Mouse (Mus musculus) testis, adult 2 months (tissue): ENCODE data around the gene Kctd20. TPM values are rescaled to one million over a fixed set of nuclear protein-coding genes. Genes with fewer than 3 reads are reported as not detected.

Source experiments
- H3K27ac ChIP-seq: fragments of 200-500 bp; 2 replicates; pipeline ENCODE4 v1.5.1; 2012; ENCODE audit warnings: low read depth, low read length; ENCODE audit not compliant: control insufficient read depth, insufficient read depth
- H3K27me3 ChIP-seq: fragments of 200-500 bp; 2 replicates; pipeline ENCODE4 v1.6.1; 2012; ENCODE audit warnings: mild to moderate bottlenecking, low read length, moderate library complexity; ENCODE audit not compliant: control insufficient read depth, insufficient read depth
- H3K36me3 ChIP-seq: fragments of 200-500 bp; 2 replicates; pipeline ENCODE4 v1.6.1; 2012; ENCODE audit warnings: mild to moderate bottlenecking, low read length; ENCODE audit not compliant: control insufficient read depth, insufficient read depth
- H3K4me1 ChIP-seq: fragments of 200-500 bp; 2 replicates; pipeline ENCODE4 v1.6.1; 2012; ENCODE audit warnings: low read length; ENCODE audit not compliant: control insufficient read depth, insufficient read depth
- H3K4me3 ChIP-seq: fragments of 200-500 bp; 2 replicates; pipeline ENCODE4 v1.5.1; 2012; ENCODE audit warnings: low read depth, mild to moderate bottlenecking, low read length, moderate library complexity, mixed read lengths; ENCODE audit not compliant: control insufficient read depth
- CTCF ChIP-seq: fragments of 200-500 bp; IDR thresholded peaks from 2 replicates; pipeline ENCODE4 v1.5.1; 2012; ENCODE audit warnings: low read depth, mild to moderate bottlenecking, inconsistent platforms, low read length, moderate library complexity; ENCODE audit not compliant: control insufficient read depth, insufficient read depth, insufficient replicate concordance
- POLR2A ChIP-seq: fragments of 200-500 bp; IDR thresholded peaks from 2 replicates; pipeline ENCODE4 v1.6.1; 2012; ENCODE audit warnings: low read depth, mild to moderate bottlenecking, inconsistent platforms, low read length, moderate library complexity; ENCODE audit not compliant: control insufficient read depth
- polyA plus RNA-seq: library from polyadenylated mRNA; depleted of rRNA; stranded (reverse); fragments of >200 nt; gene quantifications from 2 replicates; pipeline ENCODE4 v1.2.3, GENCODE M21; 2012; rRNA removed

Kctd20 gene
- polyA plus RNA-seq, 1 experiment: 34.2 TPM

GRCm38 (mm10) chr17:29015638-29016037 is 63.9 kb downstream of the Kctd20 start:
- Histone ChIP-seq H3K27ac (no peak overlapping the region), H3K4me3 (no peak overlapping the region), H3K4me1 (no peaks in the 10 kb centered on the region), H3K27me3 (no peaks in the 10 kb centered on the region), H3K36me3 (no peaks in the 10 kb centered on the region)
- TF ChIP-seq CTCF: peak; percentile 47; the same call in 1 of the 2 replicates
- TF ChIP-seq POLR2A: no peak

- H3K4me3 ChIP-seq: no peak overlapping the region
- H3K27ac ChIP-seq: no peak overlapping the region
- H3K27me3 ChIP-seq: no peaks in the 10 kb centered on the region
- H3K36me3 ChIP-seq: no peaks in the 10 kb centered on the region
- TF ChIP-seq CTCF (no peak), POLR2A (no peak)
- no peaks in the 10 kb centered on the region for H3K4me1 ChIP-seq
These were observed 65.0 kb downstream of the Kctd20 start for GRCm38 (mm10) chr17:29016705-29017104.

GRCm38 (mm10) chr17:29018292-29018984 is 66.7 kb downstream of the Kctd20 start:
- H3K27ac ChIP-seq: 0 out of 2 replicates have a peak overlapping the region, but pooled peaks have one; percentile 12
- no peaks in the 10 kb centered on the region for H3K36me3 ChIP-seq
- H3K27me3 ChIP-seq: no peaks in the 10 kb centered on the region
- TF ChIP-seq POLR2A (no peak), CTCF (peak; percentile 29; the same call in 1 of the 2 replicates)
- no peak overlapping the region for H3K4me3 ChIP-seq
- H3K4me1 ChIP-seq: peaks cover 2% of the 10 kb centered on the region

Other genes with a start within 250 kb of the Kctd20 start
- gene AC170998.1, start 225.9 kb upstream of the Kctd20 start, polyA plus RNA-seq: not detected in 2 replicates
- 2.1 and 2.8 TPM in 2 replicates for gene Mapk13, start 182.7 kb upstream of the Kctd20 start, polyA plus RNA-seq
- gene Brpf3, start 150.9 kb upstream of the Kctd20 start, polyA plus RNA-seq: 134 and 137 TPM in 2 replicates
- gene Pnpla1, start 93.5 kb upstream of the Kctd20 start, polyA plus RNA-seq: 0.76 and 0.79 TPM in 2 replicates
- 4.7 and 4.9 TPM in 2 replicates for gene 4930539E08Rik, start 36.6 kb upstream of the Kctd20 start, polyA plus RNA-seq
- gene Pxt1, start 8.1 kb upstream of the Kctd20 start, polyA plus RNA-seq: 189 and 199 TPM in 2 replicates
- gene Stk38, start 56.0 kb downstream of the Kctd20 start, polyA plus RNA-seq: 33.9 and 43.7 TPM in 2 replicates
- 75.4 and 83.4 TPM in 2 replicates for gene Srsf3, start 80.7 kb downstream of the Kctd20 start, polyA plus RNA-seq
- 10.5 and 11.3 TPM in 2 replicates for gene Cdkn1a, start 139.0 kb downstream of the Kctd20 start, polyA plus RNA-seq
- gene Rab44, start 162.2 kb downstream of the Kctd20 start, polyA plus RNA-seq: 2.4 TPM in 1 of 2 replicates, not detected in the other